Mouse (Mus musculus) megakaryocyte progenitor cell, adult 5-6 weeks (primary cell): Measurements from ENCODE around the gene Mios. TPM values are rescaled to one million over a fixed set of nuclear protein-coding genes. Genes with fewer than 3 reads are reported as not detected.

Experiments used
- ATAC-seq: replicated peaks from 2 replicates; pipeline ENCODE4 v1.8.0; 2016; ENCODE audit warnings: mild to moderate bottlenecking, moderate TSS enrichment, inconsistent platforms; ENCODE audit not compliant: poor library complexity
- total RNA-seq, 2 experiments: library from RNA; stranded (forward) in 1 of 2; stranded (reverse) in 1 of 2; fragments of 157-497, 149-512 nt in 1 of 2; fragments of 200-1000 nt in 1 of 2; gene quantifications; 2 replicates each; pipeline versions ENCODE4 v1.2.3 to v1.2.4; 2015 to 2017

The Mios gene
- total RNA-seq, 2 experiments from 2014 or later, result 24.3 to 28.7 TPM

DNA sequence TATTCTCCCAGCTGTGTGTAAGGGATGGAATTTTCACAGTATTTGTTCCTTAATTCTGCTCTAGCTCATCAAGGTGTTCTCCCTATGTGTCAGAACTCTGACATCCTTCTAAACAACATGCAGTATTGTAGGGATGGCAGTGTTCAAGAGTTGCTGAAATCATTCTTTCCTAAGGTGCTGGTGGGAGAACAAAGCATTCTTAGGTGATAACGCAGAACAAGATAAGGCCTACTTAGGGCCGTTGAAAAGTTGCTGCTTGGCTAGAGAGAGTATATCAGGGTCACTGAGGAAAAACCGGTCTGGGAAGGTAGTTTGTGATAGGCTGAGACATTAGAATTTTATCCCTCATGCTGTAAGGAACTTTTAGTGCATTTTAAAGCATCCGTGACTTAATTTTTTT, 67.4 kb downstream of the Mios start:
- no peak for ATAC-seq

DNA sequence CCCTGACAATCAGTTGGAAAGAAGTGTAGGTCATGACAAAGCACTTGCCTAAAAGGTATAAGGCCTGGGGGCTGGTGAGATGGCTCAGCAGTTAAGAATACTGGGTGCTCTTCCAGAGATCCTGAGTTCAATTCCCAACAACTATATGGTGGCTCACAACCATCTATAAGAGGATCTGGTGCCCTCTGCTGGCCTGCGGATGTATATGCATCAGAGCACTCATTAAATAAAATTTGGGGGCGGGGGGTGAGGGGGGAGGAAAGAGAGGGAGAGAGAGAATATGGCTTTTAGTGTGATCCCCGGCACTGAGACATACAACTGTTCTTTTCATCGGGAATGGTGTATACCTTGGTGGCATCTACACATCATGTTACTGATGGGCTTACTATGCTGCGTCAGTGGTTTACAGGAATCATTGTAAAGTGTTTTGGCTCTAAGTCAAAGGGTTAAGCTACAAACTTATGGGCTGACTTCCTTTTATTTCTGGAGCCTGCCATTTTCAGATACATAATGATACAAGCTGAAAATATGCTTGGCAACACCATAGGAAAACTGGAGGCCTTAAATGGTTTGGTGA, 69.5 kb downstream of the Mios start:
- ATAC-seq, result peak; percentile 62

DNA sequence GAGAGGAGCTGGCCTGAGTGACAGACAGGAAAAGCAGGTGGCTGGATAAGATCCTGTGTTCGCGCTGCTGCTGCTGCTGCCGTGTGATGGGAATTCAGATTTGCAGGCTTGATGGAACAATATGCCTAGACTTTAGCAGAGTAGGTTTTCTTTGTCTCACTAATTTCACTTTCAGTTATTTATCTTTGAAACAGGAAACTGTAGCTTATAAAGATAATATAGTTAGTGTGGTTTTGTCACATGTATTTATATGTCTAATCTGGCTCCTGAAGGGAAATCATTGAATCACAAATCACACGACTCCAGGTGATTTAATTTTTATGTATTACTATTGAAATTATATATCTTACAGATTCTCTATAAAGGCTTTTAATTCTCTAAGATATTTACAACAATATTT, 74.2 kb downstream of the Mios start:
- ATAC-seq, result no peak

DNA sequence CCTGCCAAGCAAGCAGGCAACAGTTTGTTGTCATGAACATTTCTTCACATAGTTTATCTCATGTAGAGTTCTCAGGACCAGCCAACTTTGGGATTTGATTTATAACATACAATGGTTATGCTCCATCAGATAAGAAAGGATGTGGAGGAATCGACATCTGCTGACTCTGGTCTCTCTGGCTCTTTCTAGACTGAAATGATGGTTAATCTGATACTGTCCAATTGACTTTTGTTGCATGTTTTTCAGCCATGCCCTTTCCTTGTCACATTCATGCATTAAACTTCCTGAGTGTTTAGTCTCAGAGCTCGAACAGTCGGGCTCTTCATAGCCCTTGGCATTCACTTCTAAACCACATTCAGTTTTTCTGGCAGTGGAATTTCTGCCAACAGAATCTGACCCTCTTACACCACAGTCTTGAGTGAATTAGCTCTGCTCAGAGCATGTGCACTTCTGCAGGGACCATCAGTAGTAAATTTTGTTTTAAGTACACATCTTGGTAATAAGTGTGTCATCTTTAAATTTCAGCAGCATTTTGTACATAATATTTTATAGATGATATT, 76.5 kb downstream of the Mios start:
- no peak for ATAC-seq

Other genes starting within 250 kb of the Mios start
- gene Col28a1, start 16.6 kb upstream of the Mios start, total RNA-seq (2015), result not detected in 2 replicates
- not detected in 2 replicates for gene Col28a1, start 16.6 kb upstream of the Mios start, total RNA-seq (2017)
- 153 and 160 TPM in 2 replicates for gene Rpa3, start 50.0 kb downstream of the Mios start, total RNA-seq (2015)
- 127 and 132 TPM in 2 replicates for gene Rpa3, start 50.0 kb downstream of the Mios start, total RNA-seq (2017)
- 13.4 and 23.6 TPM in 2 replicates for gene Umad1, start 50.1 kb downstream of the Mios start, total RNA-seq (2015)
- gene Umad1, start 50.1 kb downstream of the Mios start, total RNA-seq (2017), result 8.0 and 11.1 TPM in 2 replicates
- 5.8 and 6.4 TPM in 2 replicates for gene Gm45062, start 50.2 kb downstream of the Mios start, total RNA-seq (2015)
- 4.7 and 6.8 TPM in 2 replicates for gene Gm45062, start 50.2 kb downstream of the Mios start, total RNA-seq (2017)